Mouse (Mus musculus): ENCODE data around the gene Atp6v1f.

GRCm38 (mm10) chr6:29497791-29498190 is 30.3 kb downstream of the Atp6v1f start:
- no peak for TF ChIP-seq FLI1 (IDR thresholded peaks at IDR 0.05; ENCODE audit: low read length)
- TF ChIP-seq GATA1 (IDR thresholded peaks at IDR 0.05; ENCODE audit: borderline replicate concordance, low read length), result no peak

Measured in megakaryocyte, embryonic 14.5 days (primary cell).